17 mouse cellular contexts compared by ENCODE assay signal in the genomic region with DNA sequence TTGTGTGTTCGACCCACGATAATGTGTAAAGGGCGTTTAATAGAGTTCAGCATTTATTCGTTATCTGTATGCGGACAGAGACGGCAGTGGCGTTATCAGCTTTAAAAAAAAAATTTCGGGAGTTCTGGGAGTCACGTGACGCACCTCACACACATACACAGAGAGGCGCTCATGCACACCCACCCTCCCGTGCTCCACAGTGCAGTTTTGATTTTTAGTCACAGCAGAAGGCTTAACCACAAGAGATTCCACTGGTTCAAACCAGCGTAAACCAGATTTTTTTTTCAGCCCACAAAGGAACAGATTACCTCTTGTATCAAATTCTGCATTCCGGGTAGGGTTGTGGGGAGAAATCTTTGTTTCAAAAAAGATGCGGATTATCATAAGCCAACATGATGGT.
DNase-seq lines count a peak whose midpoint lies in the region; ATAC-seq and TF ChIP-seq lines count a peak whose summit lies in the region.
"Had no signal": no experiment of that assay in that cellular context is flagged by ENCODE, and none has a peak within 500 bp of the region (broad histone marks: within the 10 kb centered on the region; RNA-seq: fewer than 3 reads in every experiment).

No protein-coding gene starts in this region.

- peak; percentile 9 for DNase-seq in liver, embryonic 13.5 days
- no peak for DNase-seq in liver, postnatal 0 days
- DNase-seq in c-Kit-positive CD71-positive TER-119-negative erythroid progenitor cells, embryonic 14.5 days (ENCODE audit: low read depth) = peak; percentile 14
- DNase-seq in mesoderm, embryonic 11.5 days (ENCODE audit: low read depth, low spot score) = peak; percentile 16
- DNase-seq in retina, embryonic 14.5 days (ENCODE audit: low spot score) = peak; percentile 69
- no peak for DNase-seq in kidney, adult 9 months
- DNase-seq in layer of hippocampus, postnatal 25 days (ENCODE audit: extremely low spot score in 1 of 2, low spot score in 1 of 2) = no peak
- DNase-seq: adrenal gland, postnatal 36 days; cerebellum, postnatal 36 days; kidney, postnatal 14 days; lung, postnatal 36 days had no signal

- no peaks in the 10 kb centered on the region for H3K4me1 ChIP-seq in liver, embryonic 13.5 days (replicated peaks)
- H3K4me1 ChIP-seq in liver, postnatal 0 days (ENCODE audit: insufficient read depth) = no peaks in the 10 kb centered on the region

- H3K4me3 ChIP-seq in liver, embryonic 13.5 days (replicated peaks) = no peak overlapping the region
- H3K4me3 ChIP-seq in liver, postnatal 0 days (ENCODE audit: low read depth, low read length) = no peak overlapping the region
- H3K4me3 ChIP-seq: embryonic facial prominence, embryonic 13.5 days; limb, embryonic 15.5 days had no signal

- no peaks in the 10 kb centered on the region for H3K9me3 ChIP-seq in liver, embryonic 13.5 days (replicated peaks)
- no peaks in the 10 kb centered on the region for H3K9me3 ChIP-seq in liver, postnatal 0 days (ENCODE audit: low read length)
- H3K9me3 ChIP-seq: embryonic facial prominence, embryonic 13.5 days; limb, embryonic 15.5 days had no signal

- no peak for TF ChIP-seq EP300 in liver, postnatal 0 days (IDR thresholded peaks at IDR 0.05; ENCODE audit: low read depth)

- H3K36me3 ChIP-seq in liver, embryonic 13.5 days = peaks cover 10% of the 10 kb centered on the region; the same call in 1 of the 2 replicates
- no peaks in the 10 kb centered on the region; the same call in 1 of the 2 replicates for H3K36me3 ChIP-seq in liver, postnatal 0 days (replicated peaks; ENCODE audit: insufficient read depth, low read length)
- H3K36me3 ChIP-seq: embryonic facial prominence, embryonic 13.5 days; limb, embryonic 15.5 days had no signal

- no peak for TF ChIP-seq CTCF in liver, postnatal 0 days (IDR thresholded peaks at IDR 0.05; ENCODE audit: low read depth)

- H3K9ac ChIP-seq in liver, embryonic 13.5 days = no peak overlapping the region
- H3K9ac ChIP-seq in liver, postnatal 0 days (replicated peaks) = no peak overlapping the region
- H3K9ac ChIP-seq: embryonic facial prominence, embryonic 13.5 days; limb, embryonic 15.5 days had no signal

- 73% methylated on average over 15 of the region's 15 CpGs for WGBS in liver, embryonic 13.5 days (ENCODE audit: insufficient replicate concordance)
- 77% methylated on average over 15 of the region's 15 CpGs for WGBS in liver, postnatal 0 days (ENCODE audit: insufficient replicate concordance)

- H3K4me2 ChIP-seq in liver, embryonic 13.5 days = no peak overlapping the region
- no peak overlapping the region for H3K4me2 ChIP-seq in liver, postnatal 0 days (ENCODE audit: low read depth, low read length)
- H3K4me2 ChIP-seq: embryonic facial prominence, embryonic 13.5 days; heart, embryonic 11.5 days; limb, embryonic 15.5 days had no signal

- H3K27me3 ChIP-seq in liver, embryonic 13.5 days = no peaks in the 10 kb centered on the region
- H3K27me3 ChIP-seq in liver, postnatal 0 days (ENCODE audit: insufficient read depth, low read length) = no peaks in the 10 kb centered on the region
- H3K27me3 ChIP-seq: embryonic facial prominence, embryonic 13.5 days; limb, embryonic 15.5 days had no signal

- no peak overlapping the region for H3K27ac ChIP-seq in liver, embryonic 13.5 days
- no peak overlapping the region for H3K27ac ChIP-seq in liver, postnatal 0 days (ENCODE audit: low read depth)
- H3K27ac ChIP-seq: embryonic facial prominence, embryonic 13.5 days; limb, embryonic 15.5 days had no signal

- peak; percentile 58 for ATAC-seq in liver, embryonic 13.5 days (ENCODE audit: low read depth)
- ATAC-seq in liver, postnatal 0 days = no peak
- ATAC-seq in frontal cortex, adult (ENCODE audit: low TSS enrichment) = no peak
- ATAC-seq: activated CD4-positive, CD25-positive, alpha-beta regulatory T cell, adult 4 months; intestine, embryonic 16.5 days had no signal

Comparison
In these comparisons a context has a peak if more than half of its experiments do, and no peak if none do; other contexts are left out.
1. DNase-seq: peak in liver, embryonic 13.5 days (single experiment), c-Kit-positive CD71-positive TER-119-negative erythroid progenitor cells, embryonic 14.5 days (single experiment), mesoderm, embryonic 11.5 days (single experiment) and retina, embryonic 14.5 days (single experiment); none in liver, postnatal 0 days (single experiment), kidney, adult 9 months (single experiment) and layer of hippocampus, postnatal 25 days (0 of 2).